Mouse (Mus musculus) liver, embryonic 14 days (tissue): ENCODE data around the gene Olfr1176. TPM values are rescaled to one million over a fixed set of nuclear protein-coding genes. Genes with fewer than 3 reads are reported as not detected.

ENCODE experiments used
- polyA plus RNA-seq: library from polyadenylated mRNA; depleted of rRNA; stranded (reverse); fragments of >200 nt; gene quantifications from 2 replicates; pipeline ENCODE4 v1.2.3, GENCODE M21; 2012; rRNA removed

The Olfr1176 gene
- polyA plus RNA-seq, result not detected in 2 replicates

GRCm38 (mm10) chr2:88336421-88336820 is at the start of gene Olfr1176:
TSS of gene Olfr1176 (plus strand) at chr2:88336721.

DNA sequence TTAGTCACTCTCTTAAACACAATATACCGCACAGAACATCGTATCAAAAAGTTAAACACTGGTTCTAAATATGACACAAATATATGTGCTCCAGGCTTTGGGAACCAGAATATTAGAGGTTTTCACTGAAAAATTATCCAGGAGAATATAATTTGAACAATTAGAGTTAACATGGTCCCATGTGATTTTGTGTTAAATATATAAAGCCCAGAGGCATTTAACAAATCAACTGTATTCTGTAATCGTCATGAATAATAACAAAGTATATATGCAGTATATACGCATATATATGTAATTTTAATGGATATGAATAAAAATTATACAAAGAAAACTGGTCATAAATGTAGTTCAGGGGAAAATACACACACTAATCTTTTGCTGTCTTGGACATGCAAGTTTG is 21.5 kb upstream of the Olfr1176 start, which contains the start of gene Olfr1174-ps:
Gene Olfr1174-ps, minus strand, starts transcription at position 101 of the 400 bp plus-strand sequence.

GRCm38 (mm10) chr2:88327115-88327514 is 9.4 kb upstream of the Olfr1176 start, which contains the start of gene Olfr1175-ps:
TSS of gene Olfr1175-ps (minus strand) at chr2:88327215.

DNA sequence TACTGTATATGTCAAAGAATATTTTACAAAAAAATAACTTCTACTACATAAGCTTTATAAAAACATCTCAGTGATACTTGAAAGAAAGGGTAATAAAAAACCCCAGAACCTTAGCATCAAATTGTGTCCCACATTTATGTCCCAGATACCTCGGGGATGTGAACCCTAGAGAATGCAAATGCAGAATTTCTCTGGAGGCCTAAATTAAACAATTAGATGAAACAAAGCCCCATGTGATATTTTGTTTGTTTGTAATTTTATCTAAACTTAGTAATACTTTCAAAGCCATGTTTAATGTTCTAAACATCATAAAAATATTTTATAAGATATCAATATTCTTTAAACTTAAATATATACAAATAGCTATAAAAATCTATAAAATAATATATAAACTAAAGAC is 9.9 kb downstream of the Olfr1176 start, which contains the start of gene Olfr1177-ps:
Gene Olfr1177-ps, minus strand, starts transcription at position 101 of the 400 bp plus-strand sequence.

GRCm38 (mm10) chr2:88386762-88387161 is 50.2 kb downstream of the Olfr1176 start, which contains the start of gene Olfr1178:
TSS of gene Olfr1178 (plus strand) at chr2:88387062.

Other genes with a start within 250 kb of the Olfr1176 start
- not detected in 2 replicates for gene Olfr1164, start 242.8 kb upstream of the Olfr1176 start, polyA plus RNA-seq
- not detected in 2 replicates for gene Olfr1166, start 208.4 kb upstream of the Olfr1176 start, polyA plus RNA-seq
- not detected in 2 replicates for gene Olfr1167, start 181.5 kb upstream of the Olfr1176 start, polyA plus RNA-seq
- gene Olfr1168, start 154.8 kb upstream of the Olfr1176 start, polyA plus RNA-seq, result not detected in 2 replicates
- not detected in 2 replicates for gene Olfr1170, start 108.4 kb upstream of the Olfr1176 start, polyA plus RNA-seq
- not detected in 2 replicates for gene Olfr1173, start 56.8 kb upstream of the Olfr1176 start, polyA plus RNA-seq
- not detected in 2 replicates for gene Olfr1174-ps, start 21.6 kb upstream of the Olfr1176 start, polyA plus RNA-seq
- not detected in 2 replicates for gene Olfr1175-ps, start 9.5 kb upstream of the Olfr1176 start, polyA plus RNA-seq
- not detected in 2 replicates for gene Olfr1177-ps, start 9.8 kb downstream of the Olfr1176 start, polyA plus RNA-seq
- not detected in 2 replicates for gene Olfr1178, start 50.3 kb downstream of the Olfr1176 start, polyA plus RNA-seq
- not detected in 2 replicates for gene Olfr1179, start 69.7 kb downstream of the Olfr1176 start, polyA plus RNA-seq
- not detected in 2 replicates for gene Olfr1180, start 82.4 kb downstream of the Olfr1176 start, polyA plus RNA-seq
- not detected in 2 replicates for gene Olfr1181, start 89.5 kb downstream of the Olfr1176 start, polyA plus RNA-seq
- not detected in 2 replicates for gene Gm13757, start 112.4 kb downstream of the Olfr1176 start, polyA plus RNA-seq
- not detected in 2 replicates for gene Olfr1183, start 118.1 kb downstream of the Olfr1176 start, polyA plus RNA-seq
- not detected in 2 replicates for gene Olfr1184, start 146.9 kb downstream of the Olfr1176 start, polyA plus RNA-seq
- gene Olfr1185-ps1, start 156.6 kb downstream of the Olfr1176 start, polyA plus RNA-seq, result not detected in 2 replicates
- gene Olfr1186, start 181.8 kb downstream of the Olfr1176 start, polyA plus RNA-seq, result not detected in 2 replicates
- not detected in 2 replicates for gene Olfr1188, start 220.2 kb downstream of the Olfr1176 start, polyA plus RNA-seq
- gene Olfr1189, start 249.7 kb downstream of the Olfr1176 start, polyA plus RNA-seq, result not detected in 2 replicates